Mouse (Mus musculus) stomach, embryonic 14.5 days (tissue): ENCODE data around the gene Pifo. TPM values are rescaled to one million over a fixed set of nuclear protein-coding genes. Genes with fewer than 3 reads are reported as not detected.
A peak's percentile ranks its signal among the peaks of the same experiment; 100 is the strongest.

Experiments
- ATAC-seq: fragments of 200-750 bp; cut with Nextera tagmentation; 2 replicates; pipeline ENCODE4 v1.8.0; 2017; ENCODE audit warnings: low read depth, moderate TSS enrichment; ENCODE audit not compliant: insufficient number of reproducible peaks, insufficient read depth, low FRiP score
- H3K27ac ChIP-seq: fragments of 300-500 bp; sonication (generic); 2 replicates; pipeline ENCODE4 v1.5.1; 2014; ENCODE audit warnings: mild to moderate bottlenecking, low read length, moderate library complexity, mixed read lengths
- H3K27me3 ChIP-seq: fragments of 300-500 bp; sonication (generic); 2 replicates; pipeline ENCODE4 v1.6.1; 2014; ENCODE audit warnings: low read length, control low read depth, mixed read lengths; ENCODE audit not compliant: control insufficient read depth, insufficient read depth
- H3K36me3 ChIP-seq: fragments of 300-500 bp; sonication (generic); 2 replicates; pipeline ENCODE4 v1.6.1; 2014; ENCODE audit warnings: mild to moderate bottlenecking, control low read depth, low read length, moderate library complexity, mixed read lengths; ENCODE audit not compliant: control insufficient read depth, insufficient read depth
- H3K4me1 ChIP-seq: fragments of 300-500 bp; sonication (generic); 2 replicates; pipeline ENCODE4 v1.6.1; 2014; ENCODE audit warnings: low read length, control low read depth, mixed read lengths; ENCODE audit not compliant: control insufficient read depth, insufficient read depth
- H3K4me2 ChIP-seq: fragments of 300-500 bp; sonication (generic); replicated peaks from 2 replicates; pipeline ENCODE4 v1.6.1; 2014; ENCODE audit warnings: low read depth, low read length, control low read depth
- H3K4me3 ChIP-seq: fragments of 300-500 bp; sonication (generic); 2 replicates; pipeline ENCODE4 v1.5.1; 2014; ENCODE audit warnings: low read depth, low read length, control low read depth
- H3K9ac ChIP-seq: fragments of 300-500 bp; sonication (generic); replicated peaks from 2 replicates; pipeline ENCODE4 v1.6.1; 2014; ENCODE audit warnings: low read depth, mild to moderate bottlenecking, control low read depth, low read length, moderate library complexity, mixed read lengths
- H3K9me3 ChIP-seq: fragments of 300-500 bp; sonication (generic); 2 replicates; pipeline ENCODE4 v1.6.1; 2016; ENCODE audit warnings: low read depth, low read length, control low read depth; ENCODE audit not compliant: control insufficient read depth
- WGBS: fragments of 180-500 bp; shearing (Covaris S2); extraction: QIAGEN DNeasy Blood & Tissue Kit; methylation state at CpG from one replicate; pipeline ENCODE4 v1.1.7; 2014; 5-methylcytosine and 5-hydroxymethylcytosine counted together
- polyA plus RNA-seq: library from polyadenylated mRNA; unstranded; fragments of >200 nt; fragmentation: Nextera tagmentation; extraction: Ambion mirVana; gene quantifications from 2 replicates; pipeline ENCODE4 v1.2.1, GENCODE M21; 2014

Gene Pifo
- polyA plus RNA-seq, 1 experiment from 2014 or later: 0.29 TPM

- H3K4me2 ChIP-seq: peak overlapping the region; percentile 91
- WGBS: 96% methylated on average over 2 of the region's 2 CpGs
- peaks cover 19% of the 10 kb centered on the region for H3K4me1 ChIP-seq
- peaks cover 44% of the 10 kb centered on the region for H3K36me3 ChIP-seq
- no peak overlapping the region for H3K9ac ChIP-seq
- peak overlapping the region; percentile 88; the same call in 1 of the 2 replicates for H3K4me3 ChIP-seq
- H3K27me3 ChIP-seq: no peaks in the 10 kb centered on the region
- ATAC-seq: no peak
- no peaks in the 10 kb centered on the region for H3K9me3 ChIP-seq
- no peak overlapping the region for H3K27ac ChIP-seq
These were observed 53.7 kb downstream of the Pifo start for GRCm38 (mm10) chr3:105960700-105961099.

DNA sequence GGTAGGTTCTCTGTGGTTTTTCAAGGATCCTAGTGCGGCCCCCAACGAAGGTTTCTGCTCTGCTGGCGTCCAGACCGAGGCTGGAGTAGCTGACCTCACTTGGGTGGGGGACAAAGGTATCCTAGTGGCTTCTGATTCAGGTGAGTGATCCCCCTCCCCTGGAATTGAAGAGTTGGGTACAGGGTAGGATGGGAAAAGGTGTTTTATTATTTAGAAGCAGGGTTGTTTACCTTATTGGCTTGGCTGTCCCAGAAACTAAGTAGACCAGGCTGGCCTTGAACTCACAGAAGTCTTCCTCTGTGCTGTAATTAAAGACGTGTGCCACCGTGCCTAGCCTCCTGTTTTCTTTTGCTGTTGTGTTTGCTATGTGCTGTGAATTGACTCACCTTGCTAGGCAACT, 54.4 kb downstream of the Pifo start, which contains the start of gene Atp5f1:
TSS of gene Atp5f1 (minus strand) at position 101 of the 400 bp plus-strand sequence.
- Histone ChIP-seq H3K4me2 (peak within 1 kb of the TSS; percentile 91), H3K4me1 (peaks cover 19% of the 10 kb centered on the region), H3K9me3 (no peaks in the 10 kb centered on the region), H3K27me3 (no peaks in the 10 kb centered on the region), H3K36me3 (peaks cover 39% of the 10 kb centered on the region), H3K27ac (peak within 1 kb of the TSS; percentile 77; the same call in 1 of the 2 replicates), H3K4me3 (peak within 1 kb of the TSS; percentile 88), H3K9ac (peak within 1 kb of the TSS; percentile 93)
- ATAC-seq: no peak
- WGBS: 4% methylated on average over 6 of the region's 6 CpGs

GRCm38 (mm10) chr3:105959585-105959984, 54.9 kb downstream of the Pifo start:
- Histone ChIP-seq H3K4me3 (peak overlapping the region; percentile 88), H3K9me3 (no peaks in the 10 kb centered on the region), H3K9ac (peak overlapping the region; percentile 93), H3K4me2 (peak overlapping the region; percentile 91), H3K36me3 (peaks cover 38% of the 10 kb centered on the region), H3K27ac (peak overlapping the region; percentile 62; the same call in 1 of the 2 replicates), H3K27me3 (no peaks in the 10 kb centered on the region), H3K4me1 (peaks cover 19% of the 10 kb centered on the region)
- ATAC-seq: peak; percentile 71
- WGBS: under 1% methylated on average over 26 of the region's 26 CpGs

DNA sequence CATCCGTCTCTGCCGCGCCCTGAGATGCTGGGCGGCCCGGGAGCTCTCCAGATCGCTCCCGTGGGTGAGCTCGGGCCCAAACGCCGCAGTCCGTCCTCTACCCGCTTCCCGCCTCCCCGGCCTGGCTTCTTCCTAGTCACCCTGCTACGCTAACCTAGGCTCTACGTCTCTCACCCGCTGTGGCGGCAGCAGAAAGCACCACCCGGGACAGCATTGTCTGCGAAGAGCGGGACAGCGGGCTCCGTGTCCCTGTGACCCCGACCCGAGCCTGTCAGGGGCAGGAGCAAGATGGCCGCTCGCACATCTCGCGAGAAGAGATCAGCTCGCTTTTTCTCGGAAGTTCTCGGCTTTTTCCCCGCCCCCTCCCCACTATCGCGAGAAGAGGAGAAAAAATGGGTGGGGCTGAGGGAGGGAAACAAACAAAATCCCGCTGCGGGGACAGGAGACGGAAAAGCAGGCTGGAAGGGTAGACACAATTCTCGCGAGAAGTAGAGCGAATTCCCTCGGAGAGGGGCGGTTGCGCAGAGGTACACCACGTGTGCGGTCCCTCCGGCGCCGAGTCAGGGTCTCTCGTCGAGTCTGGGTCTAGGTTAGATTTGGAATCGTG, 55.4 kb downstream of the Pifo start, which contains the start of gene Wdr77:
TSS of gene Wdr77 (plus strand) at position 396 of the 607 bp plus-strand sequence.
- H3K9ac ChIP-seq: peak within 1 kb of the TSS; percentile 93
- peak within 1 kb of the TSS; percentile 88 for H3K4me3 ChIP-seq
- H3K27ac ChIP-seq: peak within 1 kb of the TSS; percentile 77; the same call in 1 of the 2 replicates
- under 1% methylated on average over 52 of the region's 52 CpGs for WGBS
- H3K9me3 ChIP-seq: no peaks in the 10 kb centered on the region
- peaks cover 36% of the 10 kb centered on the region for H3K36me3 ChIP-seq
- peak within 1 kb of the TSS; percentile 91 for H3K4me2 ChIP-seq
- ATAC-seq: peak; percentile 98
- H3K27me3 ChIP-seq: no peaks in the 10 kb centered on the region
- peaks cover 19% of the 10 kb centered on the region for H3K4me1 ChIP-seq

DNA sequence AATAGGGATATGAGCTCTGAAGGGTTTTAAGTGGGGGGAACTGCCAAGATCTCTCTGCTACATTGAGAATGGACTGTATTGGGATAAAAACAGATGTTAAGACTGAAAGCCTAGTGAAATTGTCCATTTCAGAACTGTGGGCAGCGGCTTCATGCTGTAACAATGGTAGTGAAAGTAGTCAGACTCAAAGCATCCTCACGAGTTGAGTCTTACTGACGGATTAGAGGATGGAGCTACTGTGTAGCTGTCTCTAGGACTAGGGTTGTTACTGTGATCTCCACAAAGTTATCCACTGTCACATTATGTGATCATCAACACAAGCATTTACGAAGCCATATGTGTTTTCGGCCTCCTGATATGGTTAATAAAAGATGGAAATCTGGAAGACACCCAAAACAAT, 56.2 kb downstream of the Pifo start:
- Histone ChIP-seq H3K4me2 (peak overlapping the region; percentile 71), H3K27ac (no peak overlapping the region; the same call in 1 of the 2 replicates), H3K4me3 (peak overlapping the region; percentile 88), H3K4me1 (peaks cover 19% of the 10 kb centered on the region), H3K9me3 (no peaks in the 10 kb centered on the region), H3K36me3 (peaks cover 34% of the 10 kb centered on the region), H3K27me3 (no peaks in the 10 kb centered on the region), H3K9ac (peak overlapping the region; percentile 90)
- 41% methylated on average over 5 of the region's 5 CpGs for WGBS
- no peak for ATAC-seq

DNA sequence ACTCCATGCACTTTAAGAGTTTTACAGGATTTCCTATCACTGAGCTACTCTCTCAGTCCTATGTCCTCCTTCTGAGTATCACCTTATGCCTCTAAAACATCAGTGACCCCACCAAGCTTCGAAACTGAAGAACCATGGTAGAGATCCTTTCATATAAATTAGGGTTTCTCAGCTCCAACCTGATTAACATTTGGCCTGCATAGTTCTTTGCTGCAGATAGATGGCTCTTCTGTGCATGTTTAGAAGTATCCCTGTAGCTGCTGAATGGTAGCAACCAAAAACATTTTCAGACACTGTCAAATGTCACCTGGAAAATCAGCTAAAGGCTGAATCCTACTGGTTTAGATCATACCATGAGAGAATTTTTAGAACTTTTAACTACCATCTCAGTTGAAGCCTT, 57.2 kb downstream of the Pifo start:
- no peak overlapping the region for H3K4me2 ChIP-seq
- no peak overlapping the region for H3K9ac ChIP-seq
- H3K4me1 ChIP-seq: peaks cover 19% of the 10 kb centered on the region
- no peak overlapping the region for H3K27ac ChIP-seq
- peaks cover 36% of the 10 kb centered on the region for H3K36me3 ChIP-seq
- H3K9me3 ChIP-seq: no peaks in the 10 kb centered on the region
- no peaks in the 10 kb centered on the region for H3K27me3 ChIP-seq
- no peak overlapping the region for H3K4me3 ChIP-seq
- ATAC-seq: no peak
- WGBS: 92% methylated on average over 1 of the region's 1 CpGs

DNA sequence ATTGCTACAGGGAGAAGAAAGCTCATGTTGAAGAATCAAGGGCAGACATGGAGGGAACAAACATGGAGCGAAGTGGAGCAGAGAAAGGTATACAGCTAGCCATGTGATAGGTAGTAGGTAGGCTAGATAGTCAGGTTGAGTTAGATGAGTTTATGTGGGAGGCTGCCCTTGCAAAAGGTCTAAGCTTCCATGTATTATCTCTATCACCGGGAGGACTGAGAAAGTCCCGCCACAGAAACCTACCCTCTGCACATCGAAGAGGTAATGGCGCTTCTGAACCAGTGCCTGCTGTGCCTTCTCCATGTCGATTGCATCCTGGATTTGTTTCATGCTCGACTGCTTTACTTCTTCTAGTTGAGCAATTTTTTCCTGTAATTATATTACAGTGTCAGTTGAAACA, 63.1 kb downstream of the Pifo start:
- WGBS: 95% methylated on average over 7 of the region's 7 CpGs
- ATAC-seq: no peak

More for the DNA sequence above, 63.1 kb downstream of the Pifo start:
- Histone ChIP-seq H3K4me2 (no peak overlapping the region), H3K27ac (no peak overlapping the region), H3K27me3 (no peaks in the 10 kb centered on the region), H3K9me3 (no peaks in the 10 kb centered on the region), H3K4me1 (no peaks in the 10 kb centered on the region), H3K9ac (no peak overlapping the region), H3K36me3 (peaks cover 70% of the 10 kb centered on the region), H3K4me3 (no peak overlapping the region)
